Comparison of ENCODE assay signal across 12 mouse cellular contexts in genomic region chr9:121065383-121065978, GRCm38 (mm10).
"Had no signal": no experiment of that assay in that cellular context is flagged by ENCODE, and none has a peak within 500 bp of the region (broad histone marks: within the 10 kb centered on the region; RNA-seq: fewer than 3 reads in every experiment).

No protein-coding gene starts in this region.

- H3K9ac ChIP-seq: liver, embryonic 14.5 days; midbrain, embryonic 13.5 days; stomach, embryonic 15.5 days had no signal

- H3K4me1 ChIP-seq: stomach, embryonic 15.5 days had no signal

- H3K4me3 ChIP-seq: layer of hippocampus, adult 2 months; midbrain, embryonic 13.5 days; stomach, embryonic 15.5 days had no signal

- H3K9me3 ChIP-seq: midbrain, embryonic 13.5 days; stomach, embryonic 15.5 days had no signal

- H3K27ac ChIP-seq: layer of hippocampus, adult 2 months; liver, embryonic 14.5 days; midbrain, embryonic 13.5 days; stomach, embryonic 15.5 days had no signal

- H3K27me3 ChIP-seq: stomach, embryonic 15.5 days had no signal

- ATAC-seq: midbrain, embryonic 13.5 days had no signal

- DNase-seq: kidney, adult 9 months; kidney, postnatal 10 days; kidney, postnatal 4 days; lung, adult 18-20 months; lung, postnatal 36 days; right cerebral cortex, postnatal 14 days; thymus, adult 2 months; thymus, postnatal 36 days had no signal

- H3K4me2 ChIP-seq: midbrain, embryonic 13.5 days; stomach, embryonic 15.5 days had no signal

- H3K36me3 ChIP-seq: midbrain, embryonic 13.5 days; stomach, embryonic 15.5 days had no signal
